ENCODE assay signal across 16 mouse cellular contexts in the genomic region with DNA sequence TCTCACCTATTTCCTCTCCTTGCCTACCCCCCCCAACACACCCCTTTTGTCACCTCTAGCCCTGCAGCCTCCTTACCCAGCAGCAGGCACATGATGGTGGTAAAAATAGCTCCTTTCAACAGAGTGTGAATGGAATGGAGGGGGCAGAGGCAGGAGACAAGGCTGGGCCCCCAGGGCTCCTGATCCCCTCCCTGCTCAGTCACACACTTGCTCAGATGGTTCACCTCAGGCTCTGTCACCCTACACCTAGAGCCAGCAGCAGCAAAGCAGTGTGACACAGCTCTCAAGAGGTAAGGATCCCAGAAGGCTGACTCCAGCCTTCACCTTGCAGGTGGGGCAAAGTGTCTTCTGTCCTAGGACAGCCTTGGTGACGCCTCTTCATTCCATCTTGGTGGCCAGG. TPM values are rescaled to one million over a fixed set of nuclear protein-coding genes. Genes with fewer than 3 reads are reported as not detected.
A peak's percentile ranks its signal among the peaks of the same experiment; 100 is the strongest.
DNase-seq lines count a peak whose midpoint lies in the region; ATAC-seq and TF ChIP-seq lines count a peak whose summit lies in the region.
"Had no signal": no experiment of that assay in that cellular context is flagged by ENCODE, and none has a peak within 500 bp of the region (broad histone marks: within the 10 kb centered on the region; RNA-seq: fewer than 3 reads in every experiment).

Doc2g (plus strand) TSS at position 202 of the 400 bp plus-strand sequence.

- no peak within 1 kb of the TSS for H3K27ac ChIP-seq in midbrain, postnatal 0 days (ENCODE audit: low read depth, low read length)
- H3K27ac ChIP-seq in midbrain, embryonic 16.5 days (ENCODE audit: low read length): no peak within 1 kb of the TSS
- H3K27ac ChIP-seq in embryonic facial prominence, embryonic 13.5 days: no peak within 1 kb of the TSS
- peak within 1 kb of the TSS; percentile 99 for H3K27ac ChIP-seq in heart, embryonic 12.5 days (ENCODE audit: poor library complexity, severe bottlenecking)
- no peak within 1 kb of the TSS for H3K27ac ChIP-seq in limb, embryonic 13.5 days
- H3K27ac ChIP-seq in hindbrain, embryonic 16.5 days (ENCODE audit: low read depth, low read length): no peak within 1 kb of the TSS
- H3K27ac ChIP-seq: left cerebral cortex, adult 2 months; liver, embryonic 14.5 days had no signal

- intact Hi-C loops in left cerebral cortex, postnatal 4 days (cut with DNase I): no loop called here

- no peak within 1 kb of the TSS for H3K4me2 ChIP-seq in midbrain, postnatal 0 days (ENCODE audit: low read depth, low read length, poor library complexity, severe bottlenecking)
- no peak within 1 kb of the TSS for H3K4me2 ChIP-seq in midbrain, embryonic 16.5 days (ENCODE audit: low read length)
- no peak within 1 kb of the TSS for H3K4me2 ChIP-seq in embryonic facial prominence, embryonic 13.5 days
- peak within 1 kb of the TSS; percentile 60 for H3K4me2 ChIP-seq in heart, embryonic 12.5 days
- no peak within 1 kb of the TSS for H3K4me2 ChIP-seq in limb, embryonic 13.5 days (replicated peaks)
- H3K4me2 ChIP-seq in hindbrain, embryonic 16.5 days (ENCODE audit: low read length): no peak within 1 kb of the TSS

- 0 out of 2 replicates have a peak within 1 kb of the TSS, but pooled peaks have one; percentile 4 for H3K9ac ChIP-seq in midbrain, postnatal 0 days (replicated peaks; ENCODE audit: low read length, poor library complexity, severe bottlenecking)
- H3K9ac ChIP-seq in midbrain, embryonic 16.5 days (ENCODE audit: low read depth, low read length): no peak within 1 kb of the TSS
- H3K9ac ChIP-seq in embryonic facial prominence, embryonic 13.5 days: 0 out of 2 replicates have a peak within 1 kb of the TSS, but pooled peaks have one; percentile 16
- H3K9ac ChIP-seq in heart, embryonic 12.5 days: peak within 1 kb of the TSS; percentile 70
- H3K9ac ChIP-seq in limb, embryonic 13.5 days: peak within 1 kb of the TSS; percentile 31; the same call in 1 of the 2 replicates
- no peak within 1 kb of the TSS for H3K9ac ChIP-seq in hindbrain, embryonic 16.5 days (ENCODE audit: low read depth, low read length)
- H3K9ac ChIP-seq: liver, embryonic 14.5 days had no signal

- H3K36me3 ChIP-seq in midbrain, postnatal 0 days (ENCODE audit: insufficient read depth, low read length): peaks cover 23% of the 10 kb centered on the region
- peaks cover 16% of the 10 kb centered on the region for H3K36me3 ChIP-seq in midbrain, embryonic 16.5 days (ENCODE audit: control insufficient read depth, insufficient read depth, low read length)
- H3K36me3 ChIP-seq in embryonic facial prominence, embryonic 13.5 days: peaks cover 37% of the 10 kb centered on the region
- H3K36me3 ChIP-seq in heart, embryonic 12.5 days: peaks cover 35% of the 10 kb centered on the region
- H3K36me3 ChIP-seq in limb, embryonic 13.5 days: peaks cover 33% of the 10 kb centered on the region
- peaks cover 9% of the 10 kb centered on the region for H3K36me3 ChIP-seq in hindbrain, embryonic 16.5 days (ENCODE audit: control insufficient read depth, insufficient read depth, low read length)

- no peak for DNase-seq in midbrain, postnatal 0 days (ENCODE audit: low spot score)
- DNase-seq in urinary bladder, postnatal 36 days (ENCODE audit: low spot score in 2 of 2): no peak
- no peak for DNase-seq in left cerebral cortex, postnatal 4 days
- DNase-seq: adrenal gland, adult 2 months; kidney, adult 11 months; lung, postnatal 4 days; spleen, adult 18-20 months had no signal

- no peak for ATAC-seq in midbrain, postnatal 0 days (ENCODE audit: low FRiP score)
- no peak for ATAC-seq in midbrain, embryonic 16.5 days
- no peak for ATAC-seq in embryonic facial prominence, embryonic 13.5 days (ENCODE audit: insufficient number of reproducible peaks, insufficient read depth, low FRiP score, low TSS enrichment, low read depth)
- ATAC-seq in heart, embryonic 12.5 days (ENCODE audit: insufficient number of reproducible peaks, low FRiP score): peak; percentile 26; the same call in 1 of the 2 replicates
- no peak for ATAC-seq in limb, embryonic 13.5 days (ENCODE audit: low FRiP score, low read depth)
- ATAC-seq in hindbrain, embryonic 16.5 days: no peak

- no peak within 1 kb of the TSS for H3K4me3 ChIP-seq in midbrain, postnatal 0 days (ENCODE audit: low read depth, low read length)
- H3K4me3 ChIP-seq in midbrain, embryonic 16.5 days (ENCODE audit: low read depth, low read length): no peak within 1 kb of the TSS
- no peak within 1 kb of the TSS for H3K4me3 ChIP-seq in embryonic facial prominence, embryonic 13.5 days
- H3K4me3 ChIP-seq in heart, embryonic 12.5 days: peak within 1 kb of the TSS; percentile 27
- H3K4me3 ChIP-seq in limb, embryonic 13.5 days: no peak within 1 kb of the TSS
- no peak within 1 kb of the TSS for H3K4me3 ChIP-seq in hindbrain, embryonic 16.5 days (ENCODE audit: low read length)
- H3K4me3 ChIP-seq: erythroblast, embryonic 14.5 days; left cerebral cortex, adult 2 months had no signal

- peaks cover 7% of the 10 kb centered on the region; the same call in 1 of the 2 replicates for H3K4me1 ChIP-seq in midbrain, postnatal 0 days (ENCODE audit: insufficient read depth, low read length)
- peaks cover 16% of the 10 kb centered on the region for H3K4me1 ChIP-seq in midbrain, embryonic 16.5 days (ENCODE audit: control insufficient read depth, insufficient read depth, low read length)
- H3K4me1 ChIP-seq in embryonic facial prominence, embryonic 13.5 days: peaks cover 20% of the 10 kb centered on the region
- H3K4me1 ChIP-seq in heart, embryonic 12.5 days (replicated peaks): peaks cover 59% of the 10 kb centered on the region
- H3K4me1 ChIP-seq in limb, embryonic 13.5 days: peaks cover 17% of the 10 kb centered on the region
- H3K4me1 ChIP-seq in hindbrain, embryonic 16.5 days (ENCODE audit: control insufficient read depth, insufficient read depth, low read depth, low read length): peaks cover 9% of the 10 kb centered on the region

- WGBS in midbrain, postnatal 0 days: 87% methylated on average over 1 of the region's 1 CpGs
- WGBS in midbrain, embryonic 16.5 days: 94% methylated on average over 1 of the region's 1 CpGs
- 67% methylated on average over 1 of the region's 1 CpGs for WGBS in embryonic facial prominence, embryonic 13.5 days
- 39% methylated on average over 1 of the region's 1 CpGs for WGBS in heart, embryonic 12.5 days
- WGBS in limb, embryonic 13.5 days: 57% methylated on average over 1 of the region's 1 CpGs
- WGBS in hindbrain, embryonic 16.5 days: 90% methylated on average over 1 of the region's 1 CpGs

- H3K27me3 ChIP-seq in midbrain, postnatal 0 days (ENCODE audit: insufficient read depth, low read length): no peaks in the 10 kb centered on the region
- no peaks in the 10 kb centered on the region for H3K27me3 ChIP-seq in midbrain, embryonic 16.5 days (ENCODE audit: control insufficient read depth, insufficient read depth, low read depth, low read length)
- no peaks in the 10 kb centered on the region for H3K27me3 ChIP-seq in embryonic facial prominence, embryonic 13.5 days
- no peaks in the 10 kb centered on the region for H3K27me3 ChIP-seq in heart, embryonic 12.5 days (replicated peaks)
- H3K27me3 ChIP-seq in limb, embryonic 13.5 days: no peaks in the 10 kb centered on the region
- H3K27me3 ChIP-seq in hindbrain, embryonic 16.5 days (replicated peaks; ENCODE audit: control insufficient read depth, insufficient read depth, low read length): no peaks in the 10 kb centered on the region

- no peak for TF ChIP-seq CTCF in midbrain, postnatal 0 days (IDR thresholded peaks at IDR 0.05)

- no peaks in the 10 kb centered on the region for H3K9me3 ChIP-seq in midbrain, postnatal 0 days (ENCODE audit: low read length)
- H3K9me3 ChIP-seq in midbrain, embryonic 16.5 days (replicated peaks; ENCODE audit: control insufficient read depth, low read length, poor library complexity, severe bottlenecking): no peaks in the 10 kb centered on the region
- no peaks in the 10 kb centered on the region for H3K9me3 ChIP-seq in embryonic facial prominence, embryonic 13.5 days
- no peaks in the 10 kb centered on the region for H3K9me3 ChIP-seq in heart, embryonic 12.5 days (replicated peaks)
- H3K9me3 ChIP-seq in limb, embryonic 13.5 days: no peaks in the 10 kb centered on the region
- H3K9me3 ChIP-seq in hindbrain, embryonic 16.5 days (ENCODE audit: control insufficient read depth, low read length): no peaks in the 10 kb centered on the region

RNA-seq across cellular contexts. Expression of gene Doc2g, which starts in this region (rescaled TPM):
- total RNA-seq in midbrain, postnatal 0 days (2014; rRNA removed): 8.8 and 13.4 TPM in 2 replicates
- polyA plus RNA-seq in midbrain, postnatal 0 days (2015; fragmentation: Nextera tagmentation; extraction: Ambion mirVana): 5.4 and 5.5 TPM in 2 replicates
- polyA plus RNA-seq in midbrain, embryonic 16.5 days (2015; fragmentation: Nextera tagmentation; extraction: Ambion mirVana): 8.1 and 9.2 TPM in 2 replicates
- 7.3 and 8.1 TPM in 2 replicates for polyA plus RNA-seq in embryonic facial prominence, embryonic 13.5 days (2015; fragmentation: Nextera tagmentation; extraction: Ambion mirVana)
- 74.6 and 84.9 TPM in 2 replicates for polyA plus RNA-seq in heart, embryonic 12.5 days (2016; fragmentation: Nextera tagmentation; extraction: Ambion mirVana)
- 4.6 and 5.5 TPM in 2 replicates for polyA plus RNA-seq in limb, embryonic 13.5 days (2015; fragmentation: Nextera tagmentation; extraction: Ambion mirVana)
- polyA plus RNA-seq in hindbrain, embryonic 16.5 days (2015; fragmentation: Nextera tagmentation; extraction: Ambion mirVana): 4.9 and 6.6 TPM in 2 replicates
- total RNA-seq in left cerebral cortex, postnatal 4 days (2021): 1 to 10 TPM; 8.3 to 9.4 TPM
- total RNA-seq: monocyte, adult 5-6 weeks had no signal

Comparison
In these comparisons a context has a peak if more than half of its experiments do, and no peak if none do; other contexts are left out.
1. H3K9ac ChIP-seq: peak in midbrain, postnatal 0 days (single experiment), embryonic facial prominence, embryonic 13.5 days (single experiment), heart, embryonic 12.5 days (single experiment) and limb, embryonic 13.5 days (single experiment); none in midbrain, embryonic 16.5 days (single experiment) and hindbrain, embryonic 16.5 days (single experiment).